Mouse (Mus musculus): ENCODE data around the gene Zfp526. TPM values are rescaled to one million over a fixed set of nuclear protein-coding genes. Genes with fewer than 3 reads are reported as not detected.

The Zfp526 gene
- polyA plus RNA-seq, 1 experiment = 10.1 TPM

Other genes with a start within 250 kb of the Zfp526 start
- gene Rabac1, start 248.7 kb upstream of the Zfp526 start, polyA plus RNA-seq (2012; rRNA removed) = 741 and 777 TPM in 2 replicates
- 3.0 TPM in 2 replicates for gene Atp1a3, start 215.5 kb upstream of the Zfp526 start, polyA plus RNA-seq (2012; rRNA removed)
- 15.1 and 15.7 TPM in 2 replicates for gene Grik5, start 149.1 kb upstream of the Zfp526 start, polyA plus RNA-seq (2012; rRNA removed)
- gene Zfp574, start 148.9 kb upstream of the Zfp526 start, polyA plus RNA-seq (2012; rRNA removed) = 15.9 and 21.7 TPM in 2 replicates
- 1.1 and 1.2 TPM in 2 replicates for gene Pou2f2, start 41.7 kb upstream of the Zfp526 start, polyA plus RNA-seq (2012; rRNA removed)
- 21.9 and 23.3 TPM in 2 replicates for gene Dedd2, start 810 bp upstream of the Zfp526 start, polyA plus RNA-seq (2012; rRNA removed)
- gene Gsk3a, start 16.4 kb downstream of the Zfp526 start, polyA plus RNA-seq (2012; rRNA removed) = 120 and 125 TPM in 2 replicates
- 33.2 and 43.4 TPM in 2 replicates for gene Erf, start 29.3 kb downstream of the Zfp526 start, polyA plus RNA-seq (2012; rRNA removed)
- 54.4 and 81.6 TPM in 2 replicates for gene Cic, start 46.3 kb downstream of the Zfp526 start, polyA plus RNA-seq (2012; rRNA removed)
- gene Pafah1b3, start 76.6 kb downstream of the Zfp526 start, polyA plus RNA-seq (2012; rRNA removed) = 74.1 and 84.0 TPM in 2 replicates
- gene Prr19, start 80.0 kb downstream of the Zfp526 start, polyA plus RNA-seq (2012; rRNA removed) = 0.19 and 0.30 TPM in 2 replicates
- gene Tmem145, start 84.7 kb downstream of the Zfp526 start, polyA plus RNA-seq (2012; rRNA removed) = not detected in 2 replicates
- 40.0 and 41.2 TPM in 2 replicates for gene Megf8, start 95.7 kb downstream of the Zfp526 start, polyA plus RNA-seq (2012; rRNA removed)
- not detected in 2 replicates for gene Cnfn, start 148.3 kb downstream of the Zfp526 start, polyA plus RNA-seq (2012; rRNA removed)
- 664 and 702 TPM in 2 replicates for gene Lipe, start 177.3 kb downstream of the Zfp526 start, polyA plus RNA-seq (2012; rRNA removed)
- not detected in 2 replicates for gene Cxcl17, start 191.5 kb downstream of the Zfp526 start, polyA plus RNA-seq (2012; rRNA removed)